Mouse (Mus musculus) bone marrow, adult 2 months (tissue): ENCODE measurements around the gene Efna5. TPM values are rescaled to one million over a fixed set of nuclear protein-coding genes. Genes with fewer than 3 reads are reported as not detected.

ENCODE experiments used
- H3K27ac ChIP-seq: fragments of 200-500 bp; 2 replicates; pipeline ENCODE4 v1.5.1; 2012; ENCODE audit warnings: low read depth, mild to moderate bottlenecking, control low read depth, inconsistent platforms, low read length; ENCODE audit not compliant: control insufficient read depth, poor library complexity, insufficient read depth
- H3K4me1 ChIP-seq: fragments of 200-500 bp; 2 replicates; pipeline ENCODE4 v1.6.1; 2011; ENCODE audit warnings: low read length; ENCODE audit not compliant: control insufficient read depth, insufficient read depth
- H3K4me3 ChIP-seq: fragments of 200-500 bp; replicated peaks from 2 replicates; pipeline ENCODE3; 2011; ENCODE audit warnings: mild to moderate bottlenecking, low read depth, low read length, control low read depth; ENCODE audit not compliant: control insufficient read depth
- CTCF ChIP-seq: fragments of 200-500 bp; IDR thresholded peaks from 2 replicates; pipeline ENCODE4 v1.5.1; 2011; ENCODE audit warnings: low read length, control low read depth; ENCODE audit not compliant: control insufficient read depth, insufficient read depth
- POLR2A ChIP-seq: fragments of 200-500 bp; IDR thresholded peaks from 2 replicates; pipeline ENCODE4 v1.6.1; 2011; ENCODE audit warnings: low read depth, mild to moderate bottlenecking, control low read depth, low read length, borderline replicate concordance; ENCODE audit not compliant: control insufficient read depth
- WGBS: fragments of 180-500 bp; shearing (Covaris S2); methylation state at CpG from one replicate; pipeline ENCODE4 v1.1.7; 2018; 5-methylcytosine and 5-hydroxymethylcytosine counted together
- polyA plus RNA-seq: library from polyadenylated mRNA; stranded (reverse); fragments of >200 nt; gene quantifications from 2 replicates; pipeline ENCODE4 v1.2.4, GENCODE M21; 2011; ENCODE audit warnings: low replicate concordance; ENCODE audit not compliant: missing spikeins, insufficient read depth, insufficient read length

Gene Efna5
- polyA plus RNA-seq, 1 experiment: 2.1 TPM

DNA sequence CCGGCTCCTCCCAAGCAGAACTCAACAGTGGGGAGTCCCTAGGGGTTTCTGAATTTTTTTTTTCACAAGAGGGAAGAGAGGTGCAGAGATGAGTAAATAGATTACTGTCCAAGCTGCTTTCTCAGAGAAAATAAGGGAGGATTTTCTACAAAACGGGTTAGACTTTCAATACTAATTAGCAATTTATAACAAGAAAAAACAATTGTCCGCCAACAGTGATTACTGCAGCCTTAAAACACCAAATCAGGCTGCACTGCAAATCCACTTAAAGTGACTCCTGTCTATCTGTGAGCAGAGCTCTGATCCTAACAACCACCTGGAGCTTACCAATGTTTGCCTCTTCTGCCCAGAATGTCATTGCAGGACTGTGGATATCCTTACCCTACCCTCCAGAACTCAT is 18.1 kb downstream of the Efna5 start:
- no peak overlapping the region for H3K27ac ChIP-seq
- H3K4me1 ChIP-seq: no peaks in the 10 kb centered on the region; the same call in 1 of the 2 replicates
- WGBS: 59% methylated on average over 3 of the region's 3 CpGs
- H3K4me3 ChIP-seq: no peak overlapping the region
- TF ChIP-seq POLR2A: no peak
- no peak for TF ChIP-seq CTCF

DNA sequence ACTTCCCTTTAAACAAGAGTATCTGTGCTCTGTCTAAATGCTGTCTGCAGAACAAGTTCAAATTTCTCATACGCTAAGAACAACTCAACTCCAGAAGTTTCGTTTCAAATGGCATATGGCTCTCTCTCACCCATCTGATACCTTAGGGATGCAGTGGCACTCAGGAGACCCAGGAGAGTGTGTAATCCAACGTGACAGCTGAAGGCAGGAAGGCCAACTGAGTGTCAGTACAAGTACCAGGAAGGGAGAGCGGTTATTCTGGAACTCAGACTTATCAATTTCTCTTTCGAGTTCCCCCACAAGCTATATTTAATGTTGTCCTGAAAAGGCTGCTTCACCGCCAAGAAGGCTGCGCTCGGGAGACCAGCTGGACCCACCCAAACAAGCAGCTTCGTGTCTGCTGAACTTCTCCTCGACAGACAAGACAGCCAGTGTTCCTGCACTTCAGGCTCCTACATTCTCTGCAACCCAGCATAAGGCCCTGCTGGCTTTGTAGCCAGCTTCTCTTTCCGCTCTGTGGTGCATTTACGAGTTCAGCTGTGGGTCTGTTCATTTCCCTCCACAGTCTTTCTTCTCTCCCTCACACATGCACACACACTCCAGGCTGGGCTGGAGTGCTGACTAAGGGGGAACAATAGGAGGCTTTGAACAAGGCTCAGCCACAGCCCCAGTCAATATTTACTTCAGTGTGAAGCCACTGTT is 18.7 kb downstream of the Efna5 start:
- Histone ChIP-seq H3K4me3 (no peak overlapping the region), H3K4me1 (no peaks in the 10 kb centered on the region; the same call in 1 of the 2 replicates), H3K27ac (no peak overlapping the region)
- 38% methylated on average over 12 of the region's 12 CpGs for WGBS
- no peak for TF ChIP-seq CTCF
- no peak for TF ChIP-seq POLR2A

DNA sequence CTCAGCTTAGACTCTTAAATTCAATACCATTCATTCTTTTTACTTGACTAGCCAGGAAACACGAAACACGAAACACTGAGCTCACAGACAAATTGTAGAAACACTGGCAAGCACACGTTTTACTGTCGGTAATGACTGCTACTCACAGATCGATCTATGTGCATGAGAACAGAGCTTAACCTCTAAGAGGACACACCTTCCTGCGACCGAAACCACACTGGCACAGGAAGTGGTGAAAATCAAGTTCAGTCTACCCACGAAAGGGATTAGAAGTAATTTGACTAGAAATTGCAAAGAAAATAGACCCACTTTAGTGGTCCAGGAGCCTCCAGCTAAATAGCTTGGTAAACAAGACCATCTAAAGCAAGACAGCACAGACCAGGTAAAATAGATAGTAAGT is 23.8 kb downstream of the Efna5 start:
- no peak for TF ChIP-seq POLR2A
- no peak for TF ChIP-seq CTCF
- 4% methylated on average over 8 of the region's 8 CpGs for WGBS
- Histone ChIP-seq H3K4me1 (no peaks in the 10 kb centered on the region; the same call in 1 of the 2 replicates), H3K4me3 (no peak overlapping the region), H3K27ac (no peak overlapping the region)

DNA sequence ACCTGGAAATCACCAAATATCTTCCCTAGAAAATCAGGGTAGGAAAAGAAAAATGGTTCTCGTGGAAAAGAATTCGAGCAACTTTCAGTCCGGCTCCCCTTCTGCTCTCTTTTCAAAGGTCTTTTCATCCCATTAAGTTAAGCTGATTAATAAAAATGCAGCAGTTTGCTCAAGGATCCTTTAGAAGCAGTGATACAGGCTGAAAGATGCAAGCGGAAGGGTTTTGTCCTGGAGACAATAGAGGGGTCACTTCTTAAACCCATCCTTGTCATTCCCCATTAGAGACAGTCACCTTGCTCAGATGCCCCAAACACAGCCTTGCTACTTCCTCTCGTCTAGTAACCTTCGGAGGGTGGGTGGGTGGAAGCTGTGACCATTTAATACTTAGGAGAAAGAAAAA is 27.4 kb downstream of the Efna5 start:
- no peak overlapping the region for H3K4me3 ChIP-seq
- 74% methylated on average over 6 of the region's 6 CpGs for WGBS

DNA sequence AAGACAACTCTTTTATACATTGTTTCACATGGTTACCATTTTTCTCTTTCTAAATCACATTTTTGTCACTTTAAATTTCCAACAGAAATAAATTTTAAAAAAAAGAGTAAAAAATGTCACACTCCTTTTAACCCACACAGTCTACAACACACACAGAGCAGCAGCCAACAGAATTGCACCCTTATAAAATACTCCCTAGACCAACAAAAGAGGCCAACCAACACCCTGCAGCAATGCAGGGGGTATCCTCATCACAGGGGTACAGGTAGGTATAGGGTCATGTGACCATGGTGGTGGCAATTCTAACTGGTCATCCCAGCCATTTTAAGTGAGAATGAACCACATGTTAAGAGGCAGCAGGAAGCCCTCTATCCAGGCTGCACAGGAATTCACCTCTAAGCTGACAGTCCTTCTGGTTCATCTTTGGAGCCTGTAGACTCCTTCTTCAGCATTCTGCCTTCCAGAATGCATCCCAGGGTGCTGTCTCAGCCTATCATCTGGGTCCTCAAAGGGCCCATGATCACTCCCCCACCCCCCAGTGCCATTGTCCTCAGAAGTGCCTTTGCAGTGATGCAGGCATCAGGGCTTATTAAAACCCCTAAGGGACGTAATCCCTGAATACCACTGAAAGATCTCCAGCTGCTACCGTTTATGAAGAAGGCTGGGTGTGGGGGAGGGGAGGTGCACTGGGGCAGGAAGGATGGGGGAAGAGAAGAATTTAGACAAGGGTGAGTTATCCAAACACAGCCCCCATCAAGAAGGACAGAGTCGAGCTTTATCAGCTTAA is 28.1 kb downstream of the Efna5 start:
- TF ChIP-seq CTCF (no peak), POLR2A (no peak)
- no peak overlapping the region for H3K4me3 ChIP-seq
- H3K4me1 ChIP-seq: no peaks in the 10 kb centered on the region; the same call in 1 of the 2 replicates
- 39% methylated on average over 3 of the region's 3 CpGs for WGBS
- no peak overlapping the region for H3K27ac ChIP-seq

More for the DNA sequence above, 27.4 kb downstream of the Efna5 start:
- Histone ChIP-seq H3K4me1 (no peaks in the 10 kb centered on the region; the same call in 1 of the 2 replicates), H3K27ac (no peak overlapping the region)
- TF ChIP-seq POLR2A (no peak), CTCF (no peak)

DNA sequence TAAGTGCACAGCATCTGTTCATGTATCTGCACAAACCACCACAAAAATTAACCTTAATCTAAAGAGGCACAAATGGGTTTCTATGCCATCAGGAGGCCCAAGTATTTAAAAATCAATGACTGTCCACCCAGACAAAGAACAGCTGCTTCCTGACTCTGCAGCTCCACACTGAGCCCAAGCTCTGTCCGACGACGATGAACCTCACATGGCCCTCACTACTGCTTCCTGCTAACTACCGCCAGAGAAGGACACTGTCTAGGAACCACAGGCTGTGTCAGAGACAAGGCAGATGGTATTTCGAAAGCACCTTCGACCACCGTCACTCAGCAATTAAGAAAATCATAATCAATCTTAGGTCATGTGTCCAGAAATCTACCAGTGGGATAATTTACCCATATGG is 29.8 kb downstream of the Efna5 start:
- WGBS: 34% methylated on average over 7 of the region's 7 CpGs
- Histone ChIP-seq H3K27ac (no peak overlapping the region), H3K4me3 (no peak overlapping the region), H3K4me1 (no peaks in the 10 kb centered on the region)
- no peak for TF ChIP-seq CTCF
- no peak for TF ChIP-seq POLR2A

DNA sequence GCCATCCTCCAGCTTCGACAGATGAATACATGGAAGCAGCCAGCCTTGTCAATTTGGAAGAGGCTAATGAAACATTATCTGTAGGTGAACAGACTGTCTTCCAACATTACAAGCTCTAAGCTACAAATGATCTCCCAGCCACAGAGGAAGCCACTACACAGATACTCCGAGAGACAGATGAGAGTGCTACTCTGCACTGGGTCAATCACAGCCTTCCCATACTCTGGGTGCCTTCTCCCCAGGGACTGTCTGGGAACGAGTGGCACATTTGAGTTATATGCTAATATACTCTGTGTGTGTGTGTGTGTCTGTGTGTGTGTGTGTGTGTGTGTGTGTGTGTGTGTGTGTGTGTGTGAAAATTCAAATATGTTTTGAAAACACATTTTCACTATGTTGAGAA is 30.5 kb downstream of the Efna5 start:
- H3K4me1 ChIP-seq: no peaks in the 10 kb centered on the region
- H3K27ac ChIP-seq: no peak overlapping the region
- 68% methylated on average over 3 of the region's 3 CpGs for whole genome bisulfite sequencing
- H3K4me3 ChIP-seq: no peak overlapping the region
- TF ChIP-seq CTCF (no peak), POLR2A (no peak)

DNA sequence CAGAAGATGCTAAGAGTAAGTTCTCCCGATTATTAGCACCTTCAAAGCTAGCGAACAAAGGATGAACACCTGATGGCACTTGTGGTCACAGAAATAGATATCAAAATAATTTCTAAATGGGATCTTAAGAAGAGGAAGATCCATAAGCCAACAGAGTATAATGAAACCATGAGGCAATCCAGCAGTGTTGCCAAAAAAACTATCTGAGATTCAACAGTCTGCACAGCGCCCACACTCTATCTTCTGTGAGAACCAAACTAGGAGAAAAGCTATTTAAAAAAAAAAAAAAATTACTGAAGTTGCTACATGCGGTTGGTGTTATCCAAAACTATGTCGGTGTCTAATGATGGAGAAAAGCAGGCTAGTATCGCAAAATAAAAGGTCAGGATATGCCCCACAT is 31.4 kb downstream of the Efna5 start:
- H3K27ac ChIP-seq: no peak overlapping the region
- no peaks in the 10 kb centered on the region for H3K4me1 ChIP-seq
- no peak overlapping the region for H3K4me3 ChIP-seq
- 82% methylated on average over 6 of the region's 6 CpGs for WGBS
- TF ChIP-seq CTCF (no peak), POLR2A (no peak)

DNA sequence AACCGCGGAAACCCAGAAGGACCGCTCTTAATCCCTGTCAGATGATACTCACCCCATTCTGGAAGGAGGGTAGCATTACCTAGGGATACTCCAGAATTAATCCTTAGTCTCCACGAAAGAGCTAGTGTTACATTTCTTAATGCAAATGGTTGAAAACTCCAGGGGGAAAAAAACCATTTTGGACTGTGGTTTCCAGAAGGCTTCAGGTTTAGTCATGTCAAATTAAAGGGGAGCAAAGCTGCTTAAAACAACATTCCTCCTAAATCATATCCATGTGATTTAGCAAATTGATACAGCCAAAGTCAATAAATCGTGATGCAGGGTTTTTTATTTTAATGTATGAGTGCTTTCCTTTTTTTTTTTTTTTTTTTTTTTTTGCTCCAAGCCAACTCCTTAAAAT is 35.5 kb downstream of the Efna5 start:
- WGBS: 81% methylated on average over 5 of the region's 5 CpGs
- no peaks in the 10 kb centered on the region for H3K4me1 ChIP-seq
- no peak overlapping the region for H3K27ac ChIP-seq
- TF ChIP-seq POLR2A: no peak
- TF ChIP-seq CTCF: no peak
- H3K4me3 ChIP-seq: no peak overlapping the region
